Mouse (Mus musculus): ENCODE measurements around the gene Foxb1.

Foxb1 gene

DNA sequence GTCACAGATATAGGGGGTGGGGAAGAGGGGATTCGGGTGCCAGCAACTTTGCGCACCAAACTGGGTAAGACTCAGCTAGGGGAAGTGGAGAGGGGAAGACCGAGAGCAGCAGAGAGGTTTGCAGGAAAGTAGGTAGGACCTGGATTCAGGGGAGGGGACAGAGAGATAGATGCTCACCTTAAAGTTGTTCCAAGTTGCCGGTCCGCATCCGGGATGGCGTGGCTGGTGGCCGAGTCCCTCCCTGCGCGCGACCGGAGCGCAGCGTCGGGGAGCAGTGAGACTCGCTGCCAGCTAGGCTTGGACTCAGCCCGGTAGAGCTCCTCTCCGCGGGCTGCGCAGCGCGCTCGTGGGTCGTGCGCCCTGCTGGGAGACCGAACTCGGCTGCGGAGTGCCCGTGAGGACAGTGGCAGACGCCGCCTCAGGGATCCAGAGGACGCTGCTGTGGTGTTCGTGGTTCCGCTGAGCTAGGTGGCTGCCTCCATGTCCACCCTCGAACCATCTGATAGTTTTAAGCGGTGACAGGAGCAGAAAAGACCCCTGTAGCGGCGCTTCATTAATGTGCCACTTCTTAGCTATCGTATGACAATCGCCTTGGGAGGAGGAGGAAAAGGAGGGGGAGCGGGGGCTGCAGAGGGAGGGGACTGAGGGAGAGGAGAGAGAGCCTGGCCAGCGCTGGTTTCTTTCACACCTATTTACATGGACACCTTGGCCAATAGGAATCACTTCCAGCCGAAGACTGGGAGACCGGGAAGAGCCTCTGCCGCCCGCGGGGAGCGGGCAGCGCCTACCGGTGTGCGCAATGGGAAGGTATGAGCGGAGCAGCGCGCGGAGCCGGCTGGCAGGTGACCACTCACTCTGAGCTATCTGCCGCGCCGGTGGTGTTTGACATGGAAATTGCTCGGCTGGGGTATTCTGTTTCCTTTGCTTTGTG lies at the start of gene Foxb1:
Gene Foxb1, minus strand, starts transcription at position 570 of the 931 bp plus-strand sequence.
- peak; percentile 61 for DNase-seq (ENCODE audit: low read depth, low spot score)

GRCm38 (mm10) chr9:69790562-69790961 lies 29.8 kb upstream of the Foxb1 start:
- DNase-seq (ENCODE audit: low read depth, low spot score) = peak; percentile 61

- DNase-seq (ENCODE audit: low read depth, low spot score) = no peak
These were observed 19.3 kb upstream of the Foxb1 start for GRCm38 (mm10) chr9:69779996-69780395.

DNA sequence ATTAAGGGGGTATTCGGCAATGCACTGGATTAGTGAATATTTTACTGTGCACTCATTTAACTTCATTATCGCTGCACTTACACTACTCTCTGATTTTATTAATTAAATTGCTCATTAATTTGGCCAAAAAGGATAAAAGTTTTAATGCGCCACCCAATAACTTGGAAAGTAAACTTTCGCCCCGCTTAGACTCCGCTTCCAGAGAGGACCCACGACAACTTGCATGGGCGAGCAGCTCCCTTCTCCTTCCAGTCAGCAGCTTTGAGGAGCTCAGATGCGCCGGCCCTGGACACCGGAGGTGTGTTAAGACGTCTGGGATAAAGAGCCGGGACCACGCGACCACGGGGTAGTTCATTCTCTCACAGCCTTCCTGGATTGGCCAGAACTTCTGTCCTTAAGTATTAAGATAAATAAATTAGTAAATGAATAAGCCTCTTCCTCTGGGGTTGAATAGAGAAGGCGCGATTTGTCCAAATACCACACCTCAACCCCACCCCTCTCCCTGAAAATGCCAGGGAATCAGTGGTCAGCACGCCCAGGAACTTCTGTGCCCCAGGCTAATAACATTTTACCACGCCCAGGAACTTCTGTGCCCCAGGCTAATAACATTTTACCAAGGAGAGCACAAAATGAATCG lies 9.3 kb upstream of the Foxb1 start:
- peak; percentile 30 for DNase-seq (ENCODE audit: low read depth, low spot score)

DNA sequence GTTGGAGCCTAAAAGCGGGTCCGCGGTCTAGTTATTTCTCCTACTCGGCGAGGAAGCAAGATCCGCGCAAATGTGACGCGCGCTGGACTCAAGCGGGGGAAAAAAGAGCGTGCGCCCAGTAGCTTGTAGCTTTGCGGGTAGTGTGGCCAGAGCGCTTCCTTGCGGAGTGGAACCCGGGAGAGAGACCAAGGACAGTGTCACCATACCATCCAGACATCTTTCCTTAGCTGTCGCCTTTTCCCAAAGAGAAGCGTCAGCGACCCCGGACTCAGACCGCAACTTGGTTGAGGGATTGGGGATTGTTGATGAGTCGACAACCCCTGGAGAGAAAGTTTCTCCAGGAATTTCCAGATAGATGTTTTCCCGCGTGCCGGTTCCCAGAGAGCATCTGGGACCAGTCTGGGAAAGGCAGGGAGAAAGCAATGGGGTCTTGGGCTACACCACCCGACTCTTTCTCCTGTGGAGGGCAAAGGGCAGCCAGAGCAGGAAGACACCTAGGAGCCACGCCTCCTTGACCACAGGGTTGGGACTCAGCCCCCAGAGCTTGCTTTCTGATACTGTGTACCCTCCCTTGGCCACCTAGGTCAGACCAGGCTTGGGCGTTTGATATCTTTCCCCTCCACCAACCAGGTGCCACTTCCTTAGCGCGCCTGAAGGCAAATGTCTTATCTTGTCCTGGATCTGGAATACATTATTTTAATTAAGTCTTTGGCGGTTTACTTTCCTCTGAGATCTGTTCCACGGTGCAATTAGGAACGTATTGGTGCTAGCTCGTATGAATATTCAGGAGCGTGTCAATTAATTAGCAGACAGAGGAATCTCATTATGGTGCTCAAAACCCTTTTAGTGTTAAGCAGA lies 8.6 kb upstream of the Foxb1 start:
- DNase-seq (ENCODE audit: low read depth, low spot score) = peak; percentile 31

- no peak for DNase-seq (ENCODE audit: low read depth, low spot score)
These were observed 7.6 kb upstream of the Foxb1 start for GRCm38 (mm10) chr9:69768136-69768875.

- no peak for DNase-seq (ENCODE audit: low read depth, low spot score)
These were observed 6.7 kb upstream of the Foxb1 start for GRCm38 (mm10) chr9:69767421-69767820.

- no peak for DNase-seq (ENCODE audit: low read depth, low spot score)
These were observed 6.2 kb upstream of the Foxb1 start for GRCm38 (mm10) chr9:69766936-69767335.

GRCm38 (mm10) chr9:69766301-69766700 lies 5.6 kb upstream of the Foxb1 start:
- no peak for DNase-seq (ENCODE audit: low read depth, low spot score)

GRCm38 (mm10) chr9:69765483-69766050 lies 4.8 kb upstream of the Foxb1 start:
- no peak for DNase-seq (ENCODE audit: low read depth, low spot score)

DNA sequence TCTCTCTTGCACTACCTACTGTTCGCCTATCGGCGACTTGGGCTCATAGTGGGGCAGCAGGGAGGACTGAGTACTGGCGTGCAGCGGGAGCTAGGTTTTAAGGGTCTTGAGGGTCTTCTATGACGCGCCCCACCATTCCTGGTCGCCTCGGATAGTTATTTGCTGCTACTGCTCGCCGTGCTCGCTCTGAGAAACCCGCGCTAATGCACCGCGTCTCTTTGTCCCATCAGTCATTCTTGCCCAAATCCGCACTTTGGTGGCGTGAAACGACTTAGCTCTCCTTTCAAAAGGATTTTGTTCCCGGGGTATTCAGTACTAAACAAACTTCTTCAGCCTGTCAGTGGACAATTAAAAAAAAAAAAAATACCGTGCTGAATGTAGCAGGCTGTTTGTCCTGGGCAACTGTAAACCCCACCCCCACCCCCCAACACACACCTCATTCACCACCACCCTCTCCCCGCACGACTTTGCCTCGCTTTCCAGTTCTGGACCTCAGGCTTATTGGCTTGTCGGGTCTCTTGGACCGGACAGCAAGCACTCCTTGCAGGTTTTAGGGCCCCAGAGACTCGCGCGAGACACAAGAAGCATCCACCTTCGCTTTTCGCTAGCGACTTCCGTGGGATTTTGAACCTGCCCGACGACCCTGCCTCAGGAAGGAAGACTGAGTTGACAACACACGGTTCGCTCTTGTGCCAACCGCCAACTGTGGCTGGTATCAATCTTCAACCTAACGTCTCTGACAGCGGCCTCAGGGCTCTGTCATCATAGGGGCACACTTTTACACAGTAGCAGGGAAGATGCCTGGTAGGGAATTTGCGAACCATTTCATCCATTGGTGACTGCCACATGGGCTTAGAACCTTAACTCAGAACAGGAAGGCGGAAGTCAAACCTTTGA lies 4.1 kb upstream of the Foxb1 start:
- peak; percentile 31 for DNase-seq (ENCODE audit: low read depth, low spot score)

- peak; percentile 26 for DNase-seq (ENCODE audit: low read depth, low spot score)
These were observed 3.2 kb upstream of the Foxb1 start for GRCm38 (mm10) chr9:69763681-69764585.

GRCm38 (mm10) chr9:69762703-69763102 lies 2.0 kb upstream of the Foxb1 start:
- DNase-seq (ENCODE audit: low read depth, low spot score) = peak; percentile 65

- no peak for DNase-seq (ENCODE audit: low read depth, low spot score)
These were observed 1.5 kb upstream of the Foxb1 start for GRCm38 (mm10) chr9:69762221-69762620.

- no peak for DNase-seq (ENCODE audit: low read depth, low spot score)
These were observed 829 bp upstream of the Foxb1 start for GRCm38 (mm10) chr9:69761569-69761968.

DNA sequence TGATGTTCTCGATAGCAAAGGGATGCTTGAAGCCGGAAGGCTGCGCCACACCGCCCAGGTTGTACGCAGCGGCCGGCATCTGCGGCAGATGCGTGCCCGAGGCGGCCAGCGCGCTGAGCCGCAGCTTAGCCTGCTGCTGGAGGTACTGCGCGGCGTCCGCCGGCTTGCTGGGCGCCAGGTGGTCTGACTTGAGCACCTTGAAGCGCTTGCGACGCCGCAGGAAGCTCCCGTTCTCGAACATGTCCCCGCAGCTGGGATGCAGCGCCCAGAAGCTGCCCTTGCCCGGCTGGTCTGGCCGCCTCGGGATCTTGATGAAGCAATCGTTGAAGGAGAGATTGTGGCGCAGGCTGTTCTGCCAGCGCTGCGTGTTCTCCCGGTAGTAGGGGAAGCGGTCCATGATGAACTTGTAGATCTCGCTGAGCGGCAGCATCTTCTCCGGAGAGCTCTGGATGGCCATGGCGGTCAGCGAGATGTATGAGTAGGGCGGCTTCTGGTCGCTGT lies 969 bp downstream of the Foxb1 start:
- peak; percentile 42 for DNase-seq (ENCODE audit: low read depth, low spot score)

DNA sequence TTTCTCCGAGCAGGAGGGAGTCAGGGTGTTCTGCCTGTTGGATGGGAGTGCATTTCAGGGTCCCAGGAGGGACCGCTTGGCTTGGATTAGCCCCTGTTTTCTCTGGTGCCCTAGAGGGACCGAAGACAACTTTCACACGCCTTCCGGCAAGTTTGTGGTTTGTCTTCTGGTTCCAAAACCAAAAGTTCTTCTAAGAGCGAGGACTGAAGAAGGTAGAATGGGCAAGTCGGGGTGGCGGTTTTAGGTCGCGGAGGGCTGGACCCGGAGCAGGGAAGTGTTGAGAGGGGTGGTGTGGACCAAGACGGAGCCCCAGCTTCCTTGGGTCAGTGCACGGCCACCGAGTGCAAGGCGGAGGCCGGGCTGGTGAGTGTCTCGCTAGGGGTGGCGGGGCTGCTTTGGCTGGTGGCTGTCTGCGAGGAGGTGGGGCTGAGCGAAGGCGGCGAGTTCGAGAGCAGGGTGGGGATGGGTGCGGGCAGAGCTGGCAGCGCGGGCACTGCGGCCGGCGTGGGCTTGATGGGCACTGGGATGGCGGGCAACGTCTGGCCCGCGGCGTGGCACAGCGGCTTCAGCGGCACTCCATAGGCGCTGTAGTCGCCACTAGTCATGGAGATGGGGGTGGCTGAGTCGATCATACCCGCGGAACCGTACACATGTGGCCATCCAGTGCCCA lies 1.7 kb downstream of the Foxb1 start:
- DNase-seq (ENCODE audit: low read depth, low spot score) = peak; percentile 46

GRCm38 (mm10) chr9:69758506-69758905 lies 2.2 kb downstream of the Foxb1 start:
- peak; percentile 76 for DNase-seq (ENCODE audit: low read depth, low spot score)

All from R1 (cell line).